Mouse (Mus musculus): ENCODE measurements around the gene Ttc28.

DNA sequence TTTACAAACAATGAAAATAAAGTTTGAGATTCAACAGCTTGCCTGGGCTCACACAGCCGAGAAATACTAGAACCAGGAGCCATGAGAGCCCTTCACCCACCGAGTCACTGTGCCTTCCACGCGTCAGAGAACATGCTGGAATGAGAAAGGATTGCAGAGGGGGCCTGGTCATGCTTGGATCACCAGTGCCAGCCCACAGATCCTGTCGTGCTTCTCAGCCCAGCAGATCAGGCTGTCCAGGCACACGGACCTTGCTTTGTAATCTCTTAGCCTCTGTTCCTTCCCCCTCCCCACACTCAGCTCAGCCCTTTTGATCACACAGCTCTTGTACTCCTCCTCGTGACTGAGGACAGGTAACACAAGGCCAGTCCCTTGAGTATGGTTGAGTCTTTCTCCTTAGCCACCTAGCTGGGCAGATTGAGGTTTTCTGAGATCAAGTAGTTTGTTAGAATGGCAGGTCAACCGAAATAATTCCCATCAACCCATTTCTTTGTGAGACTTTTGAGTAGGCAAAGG, 334.4 kb downstream of the Ttc28 start:
- TF ChIP-seq EP300 (IDR thresholded peaks at IDR 0.05; ENCODE audit: low read depth in 1 of 2, low read length in 2 of 2): no peak
- no peak for TF ChIP-seq RCOR1 (IDR thresholded peaks at IDR 0.05; ENCODE audit: low read depth, low read length)
- no peak for TF ChIP-seq ZNF384 (IDR thresholded peaks at IDR 0.05; ENCODE audit: low read depth, low read length)
- TF ChIP-seq MYB (IDR thresholded peaks at IDR 0.05; ENCODE audit: low read depth, low read length): no peak

All from MEL (cell line).